28 mouse cellular contexts compared by ENCODE assay signal in genomic region chr16:57914506-57914905, GRCm38 (mm10).
"Had no signal": no experiment of that assay in that cellular context is flagged by ENCODE, and none has a peak within 500 bp of the region (broad histone marks: within the 10 kb centered on the region; RNA-seq: fewer than 3 reads in every experiment).

No protein-coding gene starts in this region.

- H3K4me2 ChIP-seq: embryonic facial prominence, embryonic 12.5 days; embryonic facial prominence, embryonic 13.5 days; embryonic facial prominence, embryonic 15.5 days; forebrain, embryonic 12.5 days; forebrain, embryonic 13.5 days; forebrain, embryonic 15.5 days had no signal

- H3K27ac ChIP-seq: embryonic facial prominence, embryonic 10.5 days; embryonic facial prominence, embryonic 12.5 days; embryonic facial prominence, embryonic 13.5 days; embryonic facial prominence, embryonic 15.5 days; forebrain, embryonic 10.5 days; forebrain, embryonic 12.5 days; forebrain, embryonic 13.5 days; forebrain, embryonic 15.5 days; gastrocnemius, adult 2 months had no signal

- H3K9me3 ChIP-seq: embryonic facial prominence, embryonic 10.5 days; embryonic facial prominence, embryonic 12.5 days; embryonic facial prominence, embryonic 13.5 days; embryonic facial prominence, embryonic 15.5 days; forebrain, embryonic 10.5 days; forebrain, embryonic 12.5 days; forebrain, embryonic 13.5 days; forebrain, embryonic 15.5 days had no signal

- H3K4me3 ChIP-seq: embryonic facial prominence, embryonic 10.5 days; embryonic facial prominence, embryonic 12.5 days; embryonic facial prominence, embryonic 13.5 days; embryonic facial prominence, embryonic 15.5 days; erythroblast, embryonic 14.5 days; forebrain, embryonic 10.5 days; forebrain, embryonic 12.5 days; forebrain, embryonic 13.5 days; forebrain, embryonic 15.5 days; gastrocnemius, adult 2 months; heart, adult 2 months had no signal

- H3K4me1 ChIP-seq: embryonic facial prominence, embryonic 10.5 days; embryonic facial prominence, embryonic 12.5 days; embryonic facial prominence, embryonic 13.5 days; embryonic facial prominence, embryonic 15.5 days; forebrain, embryonic 10.5 days; forebrain, embryonic 12.5 days; forebrain, embryonic 13.5 days; forebrain, embryonic 15.5 days had no signal

- H3K9ac ChIP-seq: embryonic facial prominence, embryonic 12.5 days; embryonic facial prominence, embryonic 13.5 days; embryonic facial prominence, embryonic 15.5 days; forebrain, embryonic 12.5 days; forebrain, embryonic 13.5 days; forebrain, embryonic 15.5 days; forebrain, postnatal 0 days had no signal

- ATAC-seq: forebrain, embryonic 13.5 days; forebrain, embryonic 14.5 days; forebrain, embryonic 15.5 days; forebrain, embryonic 16.5 days; forebrain, postnatal 0 days had no signal

- H3K36me3 ChIP-seq: embryonic facial prominence, embryonic 10.5 days; embryonic facial prominence, embryonic 12.5 days; embryonic facial prominence, embryonic 13.5 days; embryonic facial prominence, embryonic 15.5 days; forebrain, embryonic 10.5 days; forebrain, embryonic 12.5 days; forebrain, embryonic 15.5 days had no signal

- H3K27me3 ChIP-seq: embryonic facial prominence, embryonic 12.5 days; embryonic facial prominence, embryonic 13.5 days; embryonic facial prominence, embryonic 15.5 days; forebrain, embryonic 12.5 days; forebrain, embryonic 13.5 days; forebrain, embryonic 15.5 days had no signal

- DNase-seq: cerebellum, adult 18-20 months; cerebellum, adult 2 months; cerebellum, adult 8-10 months; cerebellum, adult 9-10 months; cerebellum, adult 9-11 months; cerebellum, postnatal 14 days; cerebellum, postnatal 25 days; cerebellum, postnatal 36 days; embryo, embryonic 11 days; forebrain, postnatal 0 days; gastrocnemius, adult 2 months; gastrocnemius, postnatal 10 days; gastrocnemius, postnatal 14 days; gastrocnemius, postnatal 25 days; gastrocnemius, postnatal 36 days; heart, adult 18-20 months; heart, adult 2 months had no signal
